Mouse (Mus musculus): ENCODE data around the gene Pde12. TPM values are rescaled to one million over a fixed set of nuclear protein-coding genes. Genes with fewer than 3 reads are reported as not detected.

Pde12 gene
- polyA plus RNA-seq, 1 experiment from 2014 or later, result 10.0 TPM

DNA sequence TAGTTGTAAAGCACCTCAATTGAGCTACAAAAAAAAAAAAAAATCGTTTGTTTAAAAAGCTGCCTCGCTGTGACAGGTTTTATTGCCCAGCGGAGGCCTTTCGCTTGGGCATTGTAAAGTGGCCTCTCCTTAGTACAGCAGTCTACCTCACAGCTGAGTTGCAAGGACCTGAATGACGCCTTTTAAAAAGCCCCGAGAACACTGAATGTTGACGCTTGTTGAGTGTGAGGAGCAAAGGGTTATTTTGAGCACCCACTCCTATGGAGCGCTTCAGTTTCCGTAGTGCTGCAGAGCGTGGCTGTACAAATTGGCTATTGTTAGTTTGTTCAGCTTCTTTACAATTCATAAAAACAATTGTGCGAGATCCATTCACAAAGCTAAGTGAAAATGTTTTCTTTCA is 30.4 kb downstream of the Pde12 start:
- no peaks in the 10 kb centered on the region for H3K9me3 ChIP-seq
- peak overlapping the region; percentile 98; the same call in 1 of the 2 replicates for H3K27ac ChIP-seq
- H3K9ac ChIP-seq, result peak overlapping the region; percentile 86
- H3K4me1 ChIP-seq, result peaks cover 10% of the 10 kb centered on the region; the same call in 1 of the 2 replicates
- peak overlapping the region; percentile 61 for H3K4me2 ChIP-seq
- H3K27me3 ChIP-seq, result no peaks in the 10 kb centered on the region
- ATAC-seq (ENCODE audit: insufficient number of reproducible peaks, low FRiP score, low TSS enrichment, low read depth), result no peak
- no peaks in the 10 kb centered on the region for H3K36me3 ChIP-seq
- 4% methylated on average over 11 of the region's 11 CpGs for WGBS
- peak overlapping the region; percentile 77 for H3K4me3 ChIP-seq

DNA sequence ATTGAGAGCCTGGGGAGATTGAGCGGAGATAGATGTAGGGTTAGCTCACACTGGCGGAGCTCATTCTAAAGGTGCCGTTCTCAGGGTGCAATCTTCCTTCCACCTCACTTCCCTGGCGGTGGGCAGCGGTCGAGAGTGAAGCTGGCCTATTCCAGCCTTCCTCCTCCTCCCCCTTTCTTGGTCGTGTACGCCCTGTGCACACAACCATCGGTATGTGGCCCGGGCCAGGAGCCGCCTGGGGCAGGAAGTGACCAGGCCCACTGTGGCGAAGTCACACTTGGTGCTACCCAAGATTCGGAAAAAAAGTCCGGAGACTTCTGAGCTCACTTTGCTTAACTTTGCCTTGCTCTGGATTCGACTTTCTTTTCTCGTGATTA is 31.0 kb downstream of the Pde12 start:
- Histone ChIP-seq H3K9ac (peak overlapping the region; percentile 86), H3K36me3 (no peaks in the 10 kb centered on the region), H3K4me1 (peaks cover 10% of the 10 kb centered on the region; the same call in 1 of the 2 replicates), H3K9me3 (no peaks in the 10 kb centered on the region), H3K4me3 (peak overlapping the region; percentile 77), H3K4me2 (peak overlapping the region; percentile 61), H3K27me3 (no peaks in the 10 kb centered on the region), H3K27ac (peak overlapping the region; percentile 98)
- 0% methylated on average over 16 of the region's 16 CpGs for WGBS
- no peak for ATAC-seq (ENCODE audit: insufficient number of reproducible peaks, low FRiP score, low TSS enrichment, low read depth)

- Histone ChIP-seq H3K36me3 (no peaks in the 10 kb centered on the region), H3K4me1 (peaks cover 10% of the 10 kb centered on the region; the same call in 1 of the 2 replicates), H3K4me3 (peak within 1 kb of the TSS; percentile 77), H3K27me3 (no peaks in the 10 kb centered on the region), H3K4me2 (peak within 1 kb of the TSS; percentile 61), H3K9ac (peak within 1 kb of the TSS; percentile 86), H3K9me3 (no peaks in the 10 kb centered on the region), H3K27ac (peak within 1 kb of the TSS; percentile 98)
- peak; percentile 99 for ATAC-seq (ENCODE audit: insufficient number of reproducible peaks, low FRiP score, low TSS enrichment, low read depth)
- under 1% methylated on average over 82 of the region's 83 CpGs for WGBS
These were observed 31.6 kb downstream of the Pde12 start, which contains the start of gene Arf4 for GRCm38 (mm10) chr14:26637851-26638707. Gene Arf4, plus strand, starts transcription at chr14:26638074.

- 13% methylated on average over 17 of the region's 17 CpGs for WGBS
- peak overlapping the region; percentile 50 for H3K4me2 ChIP-seq
- ATAC-seq (ENCODE audit: insufficient number of reproducible peaks, low FRiP score, low TSS enrichment, low read depth), result peak; percentile 5
These were observed 32.4 kb downstream of the Pde12 start for GRCm38 (mm10) chr14:26637025-26637850.

DNA sequence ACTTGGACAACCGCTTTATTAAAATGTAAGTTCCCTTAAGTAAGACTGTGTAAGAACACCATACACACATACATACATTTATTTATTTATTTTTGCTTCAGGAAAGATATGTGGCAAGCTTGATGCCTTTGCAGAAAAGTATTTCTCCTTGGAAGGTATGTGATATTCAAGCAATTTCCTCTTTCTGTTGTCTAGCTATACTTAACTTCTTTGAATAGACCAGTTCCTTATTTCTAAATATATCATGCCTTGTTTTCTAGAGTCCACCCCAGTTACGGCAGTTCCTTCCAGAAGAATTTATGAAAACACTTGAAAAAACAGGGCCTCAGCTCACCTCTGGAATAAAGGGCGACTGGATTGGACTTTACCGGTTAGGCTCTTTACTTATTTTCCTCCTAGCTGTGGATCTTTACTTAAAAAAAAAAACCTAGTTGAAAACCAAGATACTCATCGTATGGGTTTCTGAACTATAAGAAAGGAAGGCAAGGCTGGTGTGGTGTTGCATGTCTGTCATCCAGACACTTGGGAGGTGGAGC is 43.0 kb downstream of the Pde12 start:
- H3K9me3 ChIP-seq, result no peaks in the 10 kb centered on the region
- H3K4me3 ChIP-seq, result no peak overlapping the region
- H3K9ac ChIP-seq, result no peak overlapping the region
- no peak for ATAC-seq (ENCODE audit: insufficient number of reproducible peaks, low FRiP score, low TSS enrichment, low read depth)
- WGBS, result 89% methylated on average over 5 of the region's 5 CpGs
- no peaks in the 10 kb centered on the region for H3K27me3 ChIP-seq
- H3K36me3 ChIP-seq, result peaks cover 83% of the 10 kb centered on the region
- H3K4me2 ChIP-seq, result no peak overlapping the region
- no peak overlapping the region for H3K27ac ChIP-seq
- no peaks in the 10 kb centered on the region for H3K4me1 ChIP-seq

More at GRCm38 (mm10) chr14:26637025-26637850, 32.4 kb downstream of the Pde12 start:
- H3K4me1 ChIP-seq, result peaks cover 10% of the 10 kb centered on the region; the same call in 1 of the 2 replicates
- H3K4me3 ChIP-seq, result peak overlapping the region; percentile 77
- H3K27ac ChIP-seq, result peak overlapping the region; percentile 98
- H3K36me3 ChIP-seq, result peaks cover 7% of the 10 kb centered on the region; the same call in 1 of the 2 replicates
- H3K9me3 ChIP-seq, result no peaks in the 10 kb centered on the region
- H3K9ac ChIP-seq, result 0 out of 2 replicates have a peak overlapping the region, but pooled peaks have one; percentile 39
- no peaks in the 10 kb centered on the region for H3K27me3 ChIP-seq

DNA sequence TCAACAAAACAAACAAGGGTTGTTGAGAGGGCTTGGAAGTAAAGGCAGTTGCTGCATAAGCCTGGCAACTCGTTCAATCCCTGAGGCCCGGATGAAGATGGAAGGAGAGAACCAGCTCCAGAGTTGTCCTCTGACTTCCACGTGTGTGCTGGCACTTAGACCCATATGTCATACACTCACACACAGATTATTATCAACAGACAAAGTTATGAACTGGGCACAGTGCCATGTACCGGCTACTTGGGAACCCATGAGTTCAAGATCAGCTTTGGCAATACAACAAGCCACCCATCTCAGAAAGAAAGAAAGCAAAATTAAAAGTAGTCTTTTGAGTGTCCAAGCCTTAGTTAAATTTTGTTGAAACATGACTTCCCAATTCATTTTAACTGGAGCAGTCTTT is 44.4 kb downstream of the Pde12 start:
- no peak overlapping the region for H3K9ac ChIP-seq
- no peaks in the 10 kb centered on the region for H3K27me3 ChIP-seq
- peaks cover 88% of the 10 kb centered on the region for H3K36me3 ChIP-seq
- ATAC-seq (ENCODE audit: insufficient number of reproducible peaks, low FRiP score, low TSS enrichment, low read depth), result no peak
- no peak overlapping the region for H3K27ac ChIP-seq
- no peak overlapping the region for H3K4me3 ChIP-seq
- H3K4me1 ChIP-seq, result no peaks in the 10 kb centered on the region
- H3K9me3 ChIP-seq, result no peaks in the 10 kb centered on the region
- 89% methylated on average over 4 of the region's 4 CpGs for WGBS
- no peak overlapping the region for H3K4me2 ChIP-seq

DNA sequence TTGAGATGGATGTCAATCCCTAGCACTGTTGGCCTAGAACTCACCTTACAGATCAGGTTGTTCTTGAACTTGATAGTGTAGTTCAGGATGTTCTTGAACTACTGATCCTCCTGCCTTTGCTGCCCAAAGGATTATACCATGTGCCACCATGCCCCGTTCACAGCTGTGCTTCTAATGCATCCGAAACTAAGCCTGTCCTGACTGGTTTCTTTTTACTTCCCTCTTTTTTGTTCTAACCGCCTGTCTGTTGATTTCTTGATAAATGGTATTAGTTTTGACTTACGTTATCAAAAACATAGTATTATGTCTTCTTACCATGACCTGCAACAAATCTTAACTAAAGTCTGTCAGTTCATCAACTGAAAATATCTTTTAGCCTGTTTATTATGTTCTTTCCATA is 59.0 kb downstream of the Pde12 start:
- 92% methylated on average over 4 of the region's 4 CpGs for WGBS
- no peaks in the 10 kb centered on the region for H3K9me3 ChIP-seq
- H3K36me3 ChIP-seq, result peaks cover 59% of the 10 kb centered on the region
- H3K27me3 ChIP-seq, result no peaks in the 10 kb centered on the region
- no peak overlapping the region for H3K4me2 ChIP-seq
- H3K9ac ChIP-seq, result no peak overlapping the region
- ATAC-seq (ENCODE audit: insufficient number of reproducible peaks, low FRiP score, low TSS enrichment, low read depth), result no peak
- H3K27ac ChIP-seq, result no peak overlapping the region
- H3K4me3 ChIP-seq, result no peak overlapping the region
- H3K4me1 ChIP-seq, result no peaks in the 10 kb centered on the region

Small RNAs within 50 kb of the gene (microRNA-seq; reads per million reads assigned to microRNA genes)
- not detected for gene Mir7672

Other genes with a start within 250 kb of the Pde12 start
- 18.8 and 20.2 TPM in 2 replicates for gene Slmap, start 135.0 kb downstream of the Pde12 start, polyA plus RNA-seq (2015; fragmentation: Nextera tagmentation; extraction: Ambion mirVana)
- gene Dennd6a, start 96.0 kb downstream of the Pde12 start, polyA plus RNA-seq (2015; fragmentation: Nextera tagmentation; extraction: Ambion mirVana), result 20.3 and 24.3 TPM in 2 replicates
- 712 and 733 TPM in 2 replicates for gene Arf4, start 31.8 kb downstream of the Pde12 start, polyA plus RNA-seq (2015; fragmentation: Nextera tagmentation; extraction: Ambion mirVana)
- gene Dnah12, start 23.4 kb upstream of the Pde12 start, polyA plus RNA-seq (2015; fragmentation: Nextera tagmentation; extraction: Ambion mirVana), result 0.04 and 0.07 TPM in 2 replicates
- 0.19 and 0.43 TPM in 2 replicates for gene Asb14, start 224.7 kb upstream of the Pde12 start, polyA plus RNA-seq (2015; fragmentation: Nextera tagmentation; extraction: Ambion mirVana)

All from limb, embryonic 15.5 days (tissue).